Mouse (Mus musculus): Measurements from ENCODE around the gene Cryga.

DNA sequence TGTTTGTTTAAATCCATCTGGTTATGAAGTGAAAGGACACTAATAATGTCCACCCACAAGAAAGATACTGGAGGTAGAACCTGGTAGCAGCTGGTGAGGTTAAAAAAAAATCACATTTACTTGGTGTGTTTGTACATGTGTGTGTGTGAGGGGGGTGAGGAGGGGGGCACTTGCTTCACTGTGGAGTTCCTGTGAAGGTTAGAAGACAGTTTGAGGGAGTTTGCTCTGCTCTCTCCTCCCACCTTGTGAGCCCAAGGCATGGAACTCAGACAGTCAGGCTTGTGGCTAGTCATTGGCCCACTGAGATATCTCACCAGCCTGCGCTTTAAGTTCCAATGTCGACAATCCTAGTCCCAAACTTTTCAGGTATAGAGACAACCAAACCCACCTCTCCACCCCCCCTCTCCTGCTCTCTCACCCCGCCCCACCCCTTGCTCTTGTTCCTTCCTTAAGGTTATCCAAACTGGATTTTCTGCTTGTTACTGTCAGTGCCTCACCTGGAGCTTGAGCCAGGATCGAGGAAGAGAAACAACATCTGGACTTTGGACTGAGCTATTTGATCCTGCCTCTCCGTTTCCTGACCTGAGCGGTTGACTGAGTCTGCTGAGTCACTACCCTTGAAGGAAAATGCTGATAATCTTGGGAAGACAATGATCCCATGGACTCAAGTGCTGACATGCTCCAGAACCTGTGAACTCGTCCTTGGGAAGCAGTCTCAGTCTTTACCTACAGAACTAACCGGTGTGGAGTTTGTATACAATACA lies 15.2 kb upstream of the Cryga start:
- TF ChIP-seq MAX (IDR thresholded peaks at IDR 0.05; ENCODE audit: low read depth) (no peak), POLR2AphosphoS2 (IDR thresholded peaks at IDR 0.05; ENCODE audit: insufficient read length, low read depth) (no peak), POLR2A (IDR thresholded peaks at IDR 0.05; ENCODE audit: insufficient read length, low read depth) (no peak), E2F4 (IDR thresholded peaks at IDR 0.05; ENCODE audit: insufficient read depth) (no peak), USF1 (IDR thresholded peaks at IDR 0.05; ENCODE audit: low read depth) (no peak), MYOG (IDR thresholded peaks at IDR 0.05; ENCODE audit: control insufficient read depth in 1 of 3, insufficient read depth in 1 of 3, insufficient read length in 2 of 3, low read depth in 2 of 3) (no peak)

Data from myocyte (in vitro differentiated cells).